Mouse (Mus musculus) heart, postnatal 14 days (tissue): Measurements from ENCODE around the gene Hectd2. TPM values are rescaled to one million over a fixed set of nuclear protein-coding genes. Genes with fewer than 3 reads are reported as not detected.
A peak's percentile ranks its signal among the peaks of the same experiment; 100 is the strongest.

Experiments used
- DNase-seq, 2 experiments: peaks; one replicate each; pipeline ENCODE4 v3.0.0; 2021 to 2022
- intact Hi-C: fragments of 180-260 bp; cut with DNase I; formaldehyde crosslinking; loops from one replicate; pipeline ENCODE4 v1.15.1; 2025
- total RNA-seq, 2 experiments: library from RNA; stranded (reverse); gene quantifications; 2 replicates each; pipeline ENCODE4 v1.2.3; 2021

Gene Hectd2
- total RNA-seq, 2 experiments from 2014 or later = 2.0 to 2.8 TPM

DNA sequence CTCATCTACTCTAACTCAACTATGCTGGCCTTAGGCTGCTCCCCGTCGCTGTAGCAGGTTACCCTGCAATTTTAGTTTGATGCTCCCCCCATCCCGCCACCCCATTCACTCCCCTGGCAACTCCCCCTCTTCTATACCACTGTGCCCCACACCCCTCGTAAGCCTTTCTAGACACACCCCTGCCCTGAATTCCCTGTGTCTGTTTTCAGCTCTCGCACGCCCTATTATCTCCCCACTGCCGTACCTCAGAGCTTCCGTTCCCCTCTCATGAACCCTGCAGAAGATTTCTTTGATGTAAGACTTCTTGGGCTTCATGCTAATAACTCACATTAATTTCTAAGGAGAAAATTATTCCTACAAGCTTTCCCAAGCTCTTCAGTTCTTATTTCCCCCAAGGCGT lies 84.6 kb downstream of the Hectd2 start:
- no peak for DNase-seq
- intact Hi-C loops = no loop called here

DNA sequence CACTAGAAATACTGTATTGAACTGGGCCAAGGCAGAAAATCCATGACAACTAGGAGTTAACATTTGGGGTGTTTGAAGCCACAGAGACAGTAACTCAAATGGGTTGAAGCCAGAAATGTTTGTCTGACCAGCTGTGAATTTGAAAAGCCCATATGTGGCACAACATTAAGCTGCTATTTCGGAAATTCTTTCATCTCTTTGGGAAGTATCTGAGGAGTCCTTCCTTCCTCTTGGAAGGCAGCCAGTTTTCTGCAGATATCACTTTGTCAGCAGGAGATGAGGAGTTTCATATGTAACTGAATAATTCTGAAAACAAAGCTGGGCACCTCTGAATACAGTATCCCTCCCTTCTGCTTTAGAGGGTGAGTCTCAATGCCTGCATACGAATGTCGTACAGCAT lies 86.7 kb downstream of the Hectd2 start:
- no peak for DNase-seq
- intact Hi-C loops = no loop called here

DNA sequence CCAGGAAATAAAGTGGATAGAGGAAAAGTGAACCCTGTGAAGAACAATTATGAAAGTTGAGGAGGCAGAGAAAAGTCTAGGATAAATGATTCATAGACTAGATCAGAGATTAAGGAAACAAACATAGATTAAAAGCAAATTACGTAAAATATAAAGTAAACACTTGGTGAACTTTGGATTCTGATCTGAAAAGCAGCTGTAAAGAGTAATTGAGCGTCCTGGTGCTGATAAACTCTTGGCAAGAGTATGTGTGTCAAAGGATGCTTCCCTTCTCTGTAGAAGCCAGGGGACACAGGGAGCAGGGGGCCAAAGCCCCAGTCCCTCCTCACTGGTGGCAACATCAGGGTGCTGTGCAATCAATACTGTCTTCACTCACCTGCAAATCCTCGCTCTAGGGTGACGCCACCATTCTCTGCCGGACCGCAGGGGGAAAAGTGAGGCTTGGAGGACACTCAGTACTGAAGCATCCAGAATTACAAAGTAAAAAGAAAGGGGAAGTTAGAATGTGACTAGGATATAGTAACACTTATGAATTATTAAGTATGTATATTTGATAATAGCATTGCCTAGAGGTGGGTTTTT lies 91.0 kb downstream of the Hectd2 start:
- intact Hi-C loops = no loop called here
- no peak for DNase-seq

DNA sequence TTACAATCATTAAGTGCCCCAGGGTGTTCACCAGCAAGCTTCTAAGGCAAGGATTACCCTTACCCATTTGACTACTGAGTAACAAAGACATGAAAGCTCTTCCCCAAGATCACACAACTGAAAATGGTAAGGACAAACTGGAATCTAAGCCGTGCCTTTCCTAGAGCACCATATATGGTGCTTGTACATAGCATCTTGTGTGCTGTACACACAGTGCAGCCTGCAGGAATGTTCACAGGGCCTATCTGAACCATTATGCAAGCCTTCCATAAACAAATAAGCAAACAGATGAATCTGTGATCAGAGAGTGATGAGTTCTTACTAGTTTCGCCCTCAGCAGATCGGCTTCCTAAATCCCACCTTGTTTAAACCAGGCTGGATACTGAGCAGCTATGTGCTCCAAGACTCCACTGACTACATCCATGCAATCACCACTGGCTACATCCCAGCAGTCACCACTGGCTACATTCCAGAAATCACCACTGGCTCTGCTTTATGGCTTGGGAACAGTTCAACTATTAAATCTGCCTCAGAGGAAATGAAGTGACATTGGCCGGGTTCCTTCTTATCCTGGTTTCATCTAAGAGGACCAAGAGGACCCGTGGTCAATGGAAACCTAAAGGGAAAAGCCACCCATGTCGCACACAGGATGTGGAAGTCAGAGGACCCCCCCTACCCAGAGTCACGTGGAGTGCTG lies 91.8 kb downstream of the Hectd2 start:
- intact Hi-C loops = no loop called here
- DNase-seq = peak; percentile 27 to 56

DNA sequence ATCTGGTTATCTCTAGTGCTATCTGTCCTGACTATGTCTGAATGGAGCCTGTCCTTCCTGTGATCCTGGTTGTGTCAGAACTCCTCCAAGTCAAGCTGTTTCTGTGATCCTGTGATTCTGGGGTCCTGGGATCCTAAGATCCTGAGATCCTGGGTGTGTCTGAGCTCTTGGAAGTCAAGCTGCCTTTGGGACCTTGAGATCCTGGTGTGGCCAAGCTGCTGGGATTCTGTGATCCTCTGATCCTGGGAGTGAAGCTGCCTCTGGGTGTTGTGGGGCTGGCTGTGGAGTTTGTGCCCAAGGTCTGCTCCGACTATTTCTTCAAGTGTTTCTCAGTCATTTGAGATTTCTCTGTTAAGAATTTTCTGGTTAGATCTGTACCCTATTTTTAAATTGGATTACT lies 98.2 kb downstream of the Hectd2 start:
- no peak for DNase-seq

DNA sequence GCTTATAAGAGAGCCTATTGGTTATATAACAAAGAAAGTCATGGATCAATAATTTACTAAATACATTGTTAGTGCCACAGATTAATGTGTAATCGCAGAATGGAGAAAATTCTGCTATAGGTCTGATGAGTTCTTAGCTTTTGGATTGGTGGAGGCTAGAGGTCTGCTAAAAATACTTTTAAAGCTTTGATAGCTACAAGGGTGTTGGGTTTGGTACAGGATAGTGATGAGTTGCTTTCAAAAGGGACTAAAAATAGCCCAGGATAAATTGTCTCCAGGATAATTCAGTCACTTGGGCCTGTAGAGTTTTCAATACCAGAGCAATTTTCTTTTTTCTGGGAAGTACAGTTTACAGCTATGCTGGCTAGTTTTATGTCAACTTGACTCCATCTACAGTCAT lies 108.3 kb downstream of the Hectd2 start:
- intact Hi-C loops = no loop called here
- DNase-seq = no peak

More for the DNA sequence above, 98.2 kb downstream of the Hectd2 start:
- intact Hi-C loops = no loop called here

DNA sequence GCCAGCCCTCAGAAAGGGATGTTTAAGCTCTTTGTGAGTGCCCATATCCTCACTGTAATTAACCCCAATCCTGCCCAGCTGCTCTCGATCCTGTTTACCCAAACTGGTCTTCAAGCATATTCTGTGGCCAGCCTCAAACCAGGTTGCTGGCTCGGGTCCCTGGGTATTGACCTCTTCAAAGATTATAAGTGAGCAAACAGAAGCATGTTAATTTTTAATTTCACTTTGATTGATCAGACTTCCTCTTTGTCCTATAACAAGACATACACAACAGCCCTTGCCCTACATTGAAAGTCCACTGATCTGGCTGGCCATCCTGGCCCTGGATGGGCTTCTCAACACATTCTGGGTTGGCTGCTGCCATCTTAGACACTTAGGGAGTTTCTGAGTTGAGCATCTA lies 109.5 kb downstream of the Hectd2 start:
- intact Hi-C loops = no loop called here
- DNase-seq = no peak

DNA sequence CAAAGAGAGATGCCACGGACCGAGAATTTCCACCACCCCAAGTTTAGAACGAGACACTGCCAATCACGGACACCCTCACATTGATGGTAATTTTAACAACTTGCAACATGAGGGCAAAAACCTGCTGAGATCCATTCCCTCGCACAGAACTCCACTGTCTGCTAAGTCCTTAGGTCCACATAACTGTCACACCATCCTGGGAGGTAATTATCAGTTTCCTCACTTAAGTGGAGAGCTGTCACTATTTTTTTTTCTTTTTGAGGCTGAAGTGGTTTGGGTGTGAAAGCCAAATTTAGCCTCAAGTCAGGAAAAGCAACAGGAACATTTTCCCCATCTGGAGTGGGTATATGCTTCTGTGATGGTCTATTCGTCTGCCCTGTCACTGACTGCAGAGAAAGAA lies 110.0 kb downstream of the Hectd2 start:
- intact Hi-C loops = no loop called here
- no peak for DNase-seq

DNA sequence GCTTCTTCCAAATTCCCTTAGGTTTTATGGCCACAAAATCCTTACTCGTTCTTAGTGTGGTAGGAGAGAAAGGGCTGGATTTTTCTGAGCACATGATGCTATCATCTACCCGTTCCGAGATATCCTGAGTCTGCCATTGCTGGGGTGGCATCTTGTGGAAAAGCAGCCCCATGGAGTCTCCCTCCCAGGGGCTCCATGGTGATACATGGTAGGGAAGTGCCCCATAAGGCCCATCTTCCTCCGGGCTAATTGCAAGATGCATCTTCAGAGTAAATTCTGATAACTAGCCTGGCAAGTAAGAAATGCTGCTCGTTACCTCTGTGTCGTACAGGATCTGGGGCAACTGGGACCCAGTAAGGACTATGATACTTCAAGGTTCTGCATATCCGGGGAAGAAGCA lies 110.8 kb downstream of the Hectd2 start:
- no peak for DNase-seq
- intact Hi-C loops = no loop called here

DNA sequence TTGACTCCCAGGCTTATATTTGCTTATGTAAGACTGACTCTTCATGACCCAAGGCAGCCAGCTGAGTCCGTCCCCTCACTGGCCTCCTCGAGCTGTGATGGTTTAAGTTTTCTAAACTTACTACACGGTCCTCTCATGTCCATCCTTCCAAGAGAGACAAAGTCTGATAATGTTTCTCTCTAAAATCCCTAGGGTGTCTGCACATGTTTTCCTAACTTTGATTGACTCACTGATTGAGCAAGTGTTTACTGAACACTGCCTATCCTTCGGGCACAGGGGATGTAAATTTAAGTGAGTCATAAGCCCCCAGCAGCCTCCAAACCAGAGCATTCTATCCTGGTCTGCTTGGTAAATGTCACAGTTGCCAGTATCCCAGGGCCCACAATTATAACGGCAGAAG lies 111.2 kb downstream of the Hectd2 start:
- intact Hi-C loops = no loop called here
- DNase-seq = no peak

DNA sequence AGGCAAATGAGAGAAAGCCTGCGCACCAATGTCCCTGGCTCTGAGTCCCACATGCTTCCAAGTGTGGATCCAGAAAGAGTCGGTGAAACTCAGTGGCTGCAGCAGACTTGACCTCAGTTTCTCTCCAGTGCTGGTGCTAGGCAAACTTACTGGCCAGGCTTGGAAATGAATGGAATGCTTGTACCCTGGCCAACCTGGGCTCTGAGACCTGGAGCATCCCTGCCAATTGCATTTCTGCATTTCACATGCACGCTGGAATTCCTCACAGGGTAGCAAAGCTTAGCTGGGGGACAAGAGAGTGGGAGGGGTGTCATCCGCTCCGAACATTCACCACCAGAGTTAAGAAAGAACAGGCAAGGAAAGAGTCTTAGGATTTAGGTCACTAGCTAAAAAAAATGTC lies 112.0 kb downstream of the Hectd2 start:
- intact Hi-C loops = no loop called here

DNA sequence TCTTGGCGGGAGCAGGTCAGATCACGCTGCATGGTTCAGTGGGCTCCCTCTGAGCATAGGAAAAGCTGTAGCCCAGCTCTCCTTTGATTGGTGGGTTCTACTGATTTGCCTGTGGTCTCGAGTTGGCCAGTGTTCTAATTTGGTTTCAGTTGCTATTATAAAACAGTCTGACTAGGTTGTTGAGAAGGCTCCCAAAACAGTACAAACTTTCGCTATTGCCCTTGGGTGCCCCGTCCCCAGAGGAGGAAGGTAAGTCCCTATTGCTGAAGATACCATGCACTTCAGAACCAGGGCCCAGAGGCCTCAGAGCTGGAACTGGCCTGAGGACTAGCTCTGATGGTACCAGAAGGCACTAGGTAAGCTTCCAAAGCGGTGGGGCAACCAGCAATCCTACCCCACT lies 112.9 kb downstream of the Hectd2 start:
- DNase-seq = no peak
- intact Hi-C loops = no loop called here

More for the DNA sequence above, 112.0 kb downstream of the Hectd2 start:
- DNase-seq = peak in 1 of 2 experiments; percentile 52

DNA sequence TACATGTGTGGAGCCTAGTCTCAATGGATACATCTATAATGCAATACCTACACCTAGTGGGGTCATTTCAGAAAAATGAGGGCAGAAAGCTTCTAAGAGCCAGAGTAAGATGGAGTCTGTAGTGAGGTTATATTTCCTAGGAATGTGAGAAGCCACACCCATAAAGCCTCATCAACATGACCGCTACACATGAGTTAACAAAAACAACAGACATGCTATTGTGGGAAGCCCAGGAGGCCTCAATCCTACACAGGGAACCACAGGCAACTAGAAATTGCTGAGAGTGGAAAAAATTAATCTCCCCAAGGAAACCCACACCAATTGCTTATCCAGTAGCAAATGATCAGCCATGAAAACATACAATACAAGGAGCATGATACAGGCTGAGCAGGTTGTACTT lies 113.7 kb downstream of the Hectd2 start:
- intact Hi-C loops = no loop called here
- no peak for DNase-seq

DNA sequence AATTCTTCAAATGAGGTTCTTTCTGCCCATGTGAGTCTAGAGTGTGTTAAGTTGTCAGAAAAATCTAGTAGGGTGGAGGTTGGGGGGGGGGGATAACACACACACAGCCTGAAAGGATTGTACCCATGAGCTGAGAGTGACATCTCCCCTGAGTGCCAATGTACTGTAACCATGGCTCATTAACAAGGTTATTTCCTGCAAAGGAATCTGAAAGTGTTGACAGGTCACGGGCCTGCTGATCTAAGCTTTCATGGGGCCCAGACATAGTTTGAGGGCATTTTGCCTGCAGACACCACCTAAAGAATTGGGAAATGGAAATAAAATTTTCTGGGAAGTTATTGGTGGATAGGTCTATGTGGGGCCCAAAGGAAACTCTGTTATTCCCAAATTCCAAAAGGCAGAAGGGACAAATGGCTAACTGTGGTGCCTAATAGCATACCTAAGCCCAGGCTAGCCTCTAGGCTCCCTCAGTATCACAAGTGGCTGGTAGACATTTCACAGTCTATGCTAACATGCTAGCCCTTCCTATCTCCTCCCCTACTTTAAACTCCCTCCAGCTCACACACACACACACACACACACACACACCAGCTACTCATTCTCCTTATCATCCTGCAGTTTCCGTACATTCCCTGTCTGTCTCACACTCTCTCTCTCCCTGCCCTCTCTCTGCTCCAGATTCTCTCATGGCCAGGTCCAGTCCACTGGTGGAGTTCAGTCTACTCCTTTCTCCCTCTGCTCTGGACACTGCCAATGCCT lies 114.6 kb downstream of the Hectd2 start:
- peak in 1 of 2 experiments; percentile 29 for DNase-seq
- intact Hi-C loops = no loop called here

DNA sequence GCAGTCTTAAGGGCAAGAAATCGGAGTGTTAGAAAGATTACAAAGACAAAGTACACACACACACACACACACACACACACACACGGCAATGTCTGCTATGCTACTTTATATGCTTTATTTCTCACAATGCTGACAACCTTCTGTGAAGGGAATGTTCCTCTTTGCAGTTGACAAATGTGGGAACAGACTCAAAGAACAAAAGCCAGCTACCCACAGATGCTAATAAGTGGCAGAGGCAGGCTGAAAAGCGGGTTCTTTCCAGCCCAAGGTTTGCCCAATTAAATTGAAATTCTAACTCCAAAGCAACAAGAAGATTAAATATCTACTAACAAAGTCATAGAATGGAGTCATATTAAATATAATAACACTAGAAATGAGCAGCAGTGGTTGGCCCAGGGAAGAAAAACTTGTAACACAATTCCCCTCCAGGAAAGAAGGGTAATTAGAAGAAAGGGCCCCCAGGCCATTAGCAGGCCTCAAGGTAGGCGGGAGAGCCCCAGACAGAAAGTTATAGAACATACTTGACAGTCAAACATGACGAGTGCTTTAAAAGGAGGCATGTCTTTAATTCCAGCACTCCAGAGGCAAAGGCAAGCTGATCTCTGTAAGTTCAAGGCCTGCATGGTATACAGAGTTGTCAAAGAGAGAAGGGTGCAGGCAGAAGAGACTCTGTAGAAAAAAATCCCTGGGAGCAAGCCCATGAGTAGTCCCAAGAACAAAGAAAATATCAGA lies 115.4 kb downstream of the Hectd2 start:
- intact Hi-C loops = loop anchor here (5.0 kb wide), 1 partner anchor 63 kb away; no protein-coding TSS in a partner anchor
- no peak for DNase-seq

Other genes with a start within 250 kb of the Hectd2 start
- gene Pcgf5, start 206.3 kb upstream of the Hectd2 start, total RNA-seq = 10 to 100 TPM; 53.2 to 61.5 TPM
- 10 to 100 TPM; 91.5 to 98.3 TPM for gene Ppp1r3c, start 182.0 kb downstream of the Hectd2 start, total RNA-seq